8 mouse cellular contexts compared by ENCODE assay signal in genomic region chr11:109439209-109439608, GRCm38 (mm10). TPM values are rescaled to one million over a fixed set of nuclear protein-coding genes. Genes with fewer than 3 reads are reported as not detected.
A peak's percentile ranks its signal among the peaks of the same experiment; 100 is the strongest.
DNase-seq lines count a peak whose midpoint lies in the region; ATAC-seq and TF ChIP-seq lines count a peak whose summit lies in the region.

No protein-coding gene starts in this region.

- no peak for TF ChIP-seq POLR2A in kidney, adult 2 months (IDR thresholded peaks at IDR 0.05; ENCODE audit: low read depth, low read length)

- H3K27me3 ChIP-seq in kidney, adult 2 months (replicated peaks; ENCODE audit: control insufficient read depth, insufficient read depth, low read length): no peaks in the 10 kb centered on the region
- 0 out of 2 replicates have a peak, but pooled peaks cover 3% of the 10 kb centered on the region for H3K27me3 ChIP-seq in embryonic facial prominence, embryonic 11.5 days (ENCODE audit: control insufficient read depth, insufficient read depth, low read length)
- H3K27me3 ChIP-seq in intestine, embryonic 14.5 days (replicated peaks; ENCODE audit: control insufficient read depth, insufficient read depth, low read length): no peaks in the 10 kb centered on the region
- H3K27me3 ChIP-seq in midbrain, postnatal 0 days (ENCODE audit: insufficient read depth, low read length): no peaks in the 10 kb centered on the region

- DNase-seq in kidney, adult 2 months: no peak
- DNase-seq in kidney, postnatal 10 days: no peak
- DNase-seq in embryonic facial prominence, embryonic 11.5 days (ENCODE audit: low spot score): no peak
- DNase-seq in intestine, embryonic 14.5 days (ENCODE audit: low spot score): no peak
- DNase-seq in midbrain, postnatal 0 days (ENCODE audit: low spot score): no peak
- DNase-seq in gastrocnemius, postnatal 14 days: no peak
- no peak for DNase-seq in thymus, postnatal 4 days

- no peak overlapping the region for H3K27ac ChIP-seq in kidney, adult 2 months (ENCODE audit: insufficient read depth, low read depth, low read length)
- no peak overlapping the region for H3K27ac ChIP-seq in embryonic facial prominence, embryonic 11.5 days (replicated peaks; ENCODE audit: low read depth, low read length)
- H3K27ac ChIP-seq in intestine, embryonic 14.5 days (ENCODE audit: low read depth): peak overlapping the region; percentile 3; the same call in 1 of the 2 replicates
- H3K27ac ChIP-seq in midbrain, postnatal 0 days (ENCODE audit: low read depth, low read length): no peak overlapping the region

- H3K4me2 ChIP-seq in embryonic facial prominence, embryonic 11.5 days (ENCODE audit: low read depth, low read length): no peak overlapping the region; the same call in 1 of the 2 replicates
- H3K4me2 ChIP-seq in intestine, embryonic 14.5 days (ENCODE audit: low read length): peak overlapping the region; percentile 70
- peak overlapping the region; percentile 74; the same call in 1 of the 2 replicates for H3K4me2 ChIP-seq in midbrain, postnatal 0 days (ENCODE audit: low read depth, low read length, poor library complexity, severe bottlenecking)

- 28% methylated on average over 5 of the region's 5 CpGs for WGBS in kidney, adult 2 months
- WGBS in embryonic facial prominence, embryonic 11.5 days: 26% methylated on average over 5 of the region's 5 CpGs
- whole genome bisulfite sequencing in intestine, embryonic 14.5 days: 16% methylated on average over 5 of the region's 5 CpGs
- WGBS in midbrain, postnatal 0 days: 13% methylated on average over 5 of the region's 5 CpGs

- intact Hi-C loops in gastrocnemius, postnatal 14 days (cut with DNase I; ENCODE audit: low total_unique reads): no loop called here

- H3K4me3 ChIP-seq in kidney, adult 2 months (ENCODE audit: insufficient read depth, low read depth, low read length): peak overlapping the region; percentile 56; the same call in 1 of the 2 replicates
- H3K4me3 ChIP-seq in embryonic facial prominence, embryonic 11.5 days (ENCODE audit: low read depth, low read length): no peak overlapping the region
- H3K4me3 ChIP-seq in intestine, embryonic 14.5 days (ENCODE audit: low read depth, low read length): no peak overlapping the region
- H3K4me3 ChIP-seq in midbrain, postnatal 0 days (ENCODE audit: low read depth, low read length): no peak overlapping the region

- no peaks in the 10 kb centered on the region for H3K4me1 ChIP-seq in kidney, adult 2 months (ENCODE audit: control insufficient read depth, insufficient read depth, low read length)
- H3K4me1 ChIP-seq in embryonic facial prominence, embryonic 11.5 days (ENCODE audit: control insufficient read depth, insufficient read depth, low read length): peaks cover 6% of the 10 kb centered on the region; the same call in 1 of the 2 replicates
- no peaks in the 10 kb centered on the region for H3K4me1 ChIP-seq in intestine, embryonic 14.5 days (replicated peaks; ENCODE audit: control insufficient read depth, insufficient read depth, low read length)
- H3K4me1 ChIP-seq in midbrain, postnatal 0 days (ENCODE audit: insufficient read depth, low read length): 0 out of 2 replicates have a peak, but pooled peaks cover 2% of the 10 kb centered on the region

- H3K9me3 ChIP-seq in embryonic facial prominence, embryonic 11.5 days (replicated peaks; ENCODE audit: control insufficient read depth, low read length): no peaks in the 10 kb centered on the region
- H3K9me3 ChIP-seq in intestine, embryonic 14.5 days (ENCODE audit: control insufficient read depth, low read length): no peaks in the 10 kb centered on the region
- no peaks in the 10 kb centered on the region for H3K9me3 ChIP-seq in midbrain, postnatal 0 days (ENCODE audit: low read length)

- no peak overlapping the region for H3K9ac ChIP-seq in embryonic facial prominence, embryonic 11.5 days (replicated peaks; ENCODE audit: low read length)
- H3K9ac ChIP-seq in intestine, embryonic 14.5 days (ENCODE audit: low read length): no peak overlapping the region
- peak overlapping the region; percentile 48; the same call in 1 of the 2 replicates for H3K9ac ChIP-seq in midbrain, postnatal 0 days (replicated peaks; ENCODE audit: low read length, poor library complexity, severe bottlenecking)

- H3K36me3 ChIP-seq in kidney, adult 2 months (ENCODE audit: control insufficient read depth, insufficient read depth, low read length): no peaks in the 10 kb centered on the region
- H3K36me3 ChIP-seq in embryonic facial prominence, embryonic 11.5 days (replicated peaks; ENCODE audit: control insufficient read depth, insufficient read depth, low read depth, low read length): no peaks in the 10 kb centered on the region
- peaks cover 41% of the 10 kb centered on the region for H3K36me3 ChIP-seq in intestine, embryonic 14.5 days (ENCODE audit: control insufficient read depth, insufficient read depth, low read length)
- peaks cover 36% of the 10 kb centered on the region for H3K36me3 ChIP-seq in midbrain, postnatal 0 days (ENCODE audit: insufficient read depth, low read length)

- ATAC-seq in embryonic facial prominence, embryonic 11.5 days (replicated peaks; ENCODE audit: insufficient number of reproducible peaks, low FRiP score, low TSS enrichment, low read depth): peak; percentile 52; the same call in 1 of the 2 replicates
- peak; percentile 48; the same call in 1 of the 2 replicates for ATAC-seq in intestine, embryonic 14.5 days (replicated peaks; ENCODE audit: low FRiP score, low TSS enrichment, low read depth)
- ATAC-seq in midbrain, postnatal 0 days (ENCODE audit: low FRiP score): no peak
- ATAC-seq in granulocyte monocyte progenitor cell, adult 5-6 weeks (replicated peaks; ENCODE audit: poor library complexity, severe bottlenecking): no peak

- TF ChIP-seq CTCF in kidney, adult 2 months (conservative IDR thresholded peaks at IDR 0.05; ENCODE audit: insufficient read depth, insufficient read length, low read depth, low read length): no peak
- TF ChIP-seq CTCF in midbrain, postnatal 0 days (IDR thresholded peaks at IDR 0.05): no peak

RNA-seq across cellular contexts. Expression of gene Amz2, which starts 13.5 kb away (rescaled TPM):
- 42.5 and 47.2 TPM in 2 replicates for polyA plus RNA-seq in kidney, adult 2 months (2012; rRNA removed)
- 46.8 and 48.7 TPM in 2 replicates for polyA plus RNA-seq in embryonic facial prominence, embryonic 11.5 days (2014; fragmentation: Nextera tagmentation; extraction: Ambion mirVana)
- 41.8 and 43.0 TPM in 2 replicates for polyA plus RNA-seq in intestine, embryonic 14.5 days (2014; fragmentation: Nextera tagmentation; extraction: Ambion mirVana)
- total RNA-seq in midbrain, postnatal 0 days (2014; rRNA removed): 156 and 182 TPM in 2 replicates
- 39.6 and 40.1 TPM in 2 replicates for polyA plus RNA-seq in midbrain, postnatal 0 days (2015; fragmentation: Nextera tagmentation; extraction: Ambion mirVana)
- 38.0 and 41.1 TPM in 2 replicates for total RNA-seq in granulocyte monocyte progenitor cell, adult 5-6 weeks (2014; fragmentation: Nextera tagmentation)
- 37.5 and 49.5 TPM in 2 replicates for total RNA-seq in granulocyte monocyte progenitor cell, adult 5-6 weeks (2017)
- total RNA-seq in gastrocnemius, postnatal 14 days (2021): 10 to 100 TPM; 40.0 to 46.2 TPM

RNA-seq across cellular contexts. Expression of gene 9930022D16Rik, which starts 25.5 kb away (rescaled TPM):
- polyA plus RNA-seq in kidney, adult 2 months (2012; rRNA removed): not detected in 2 replicates
- not detected in 2 replicates for polyA plus RNA-seq in embryonic facial prominence, embryonic 11.5 days (2014; fragmentation: Nextera tagmentation; extraction: Ambion mirVana)
- not detected in 2 replicates for polyA plus RNA-seq in intestine, embryonic 14.5 days (2014; fragmentation: Nextera tagmentation; extraction: Ambion mirVana)
- total RNA-seq in midbrain, postnatal 0 days (2014; rRNA removed): not detected in 2 replicates
- polyA plus RNA-seq in midbrain, postnatal 0 days (2015; fragmentation: Nextera tagmentation; extraction: Ambion mirVana): not detected in 2 replicates
- not detected in 2 replicates for total RNA-seq in granulocyte monocyte progenitor cell, adult 5-6 weeks (2014; fragmentation: Nextera tagmentation)
- total RNA-seq in granulocyte monocyte progenitor cell, adult 5-6 weeks (2017): not detected in 2 replicates
- not detected for total RNA-seq in gastrocnemius, postnatal 14 days (2021)

RNA-seq across cellular contexts. Expression of gene Arsg, which starts 34.0 kb away (rescaled TPM):
- 20.9 and 24.9 TPM in 2 replicates for polyA plus RNA-seq in kidney, adult 2 months (2012; rRNA removed)
- 1.9 and 3.1 TPM in 2 replicates for polyA plus RNA-seq in embryonic facial prominence, embryonic 11.5 days (2014; fragmentation: Nextera tagmentation; extraction: Ambion mirVana)
- 2.8 and 3.9 TPM in 2 replicates for polyA plus RNA-seq in intestine, embryonic 14.5 days (2014; fragmentation: Nextera tagmentation; extraction: Ambion mirVana)
- total RNA-seq in midbrain, postnatal 0 days (2014; rRNA removed): 6.6 and 6.9 TPM in 2 replicates
- polyA plus RNA-seq in midbrain, postnatal 0 days (2015; fragmentation: Nextera tagmentation; extraction: Ambion mirVana): 5.1 and 6.0 TPM in 2 replicates
- total RNA-seq in granulocyte monocyte progenitor cell, adult 5-6 weeks (2014; fragmentation: Nextera tagmentation): 1.4 and 2.1 TPM in 2 replicates
- total RNA-seq in granulocyte monocyte progenitor cell, adult 5-6 weeks (2017): 1.5 and 1.6 TPM in 2 replicates
- total RNA-seq in gastrocnemius, postnatal 14 days (2021): 1 to 10 TPM; 5.7 to 7.1 TPM

RNA-seq across cellular contexts. Expression of gene Slc16a6, which starts 34.2 kb away (rescaled TPM):
- polyA plus RNA-seq in kidney, adult 2 months (2012; rRNA removed): 1.2 and 2.8 TPM in 2 replicates
- polyA plus RNA-seq in embryonic facial prominence, embryonic 11.5 days (2014; fragmentation: Nextera tagmentation; extraction: Ambion mirVana): 3.3 and 3.7 TPM in 2 replicates
- 7.1 and 7.3 TPM in 2 replicates for polyA plus RNA-seq in intestine, embryonic 14.5 days (2014; fragmentation: Nextera tagmentation; extraction: Ambion mirVana)
- total RNA-seq in midbrain, postnatal 0 days (2014; rRNA removed): 11.5 and 22.1 TPM in 2 replicates
- polyA plus RNA-seq in midbrain, postnatal 0 days (2015; fragmentation: Nextera tagmentation; extraction: Ambion mirVana): 4.8 and 6.3 TPM in 2 replicates
- 41.4 and 42.6 TPM in 2 replicates for total RNA-seq in granulocyte monocyte progenitor cell, adult 5-6 weeks (2014; fragmentation: Nextera tagmentation)
- 14.9 and 16.6 TPM in 2 replicates for total RNA-seq in granulocyte monocyte progenitor cell, adult 5-6 weeks (2017)
- total RNA-seq in gastrocnemius, postnatal 14 days (2021): 10 to 100 TPM; 10.9 to 19.9 TPM

Comparison
In these comparisons a context has a peak if more than half of its experiments do, and no peak if none do; other contexts are left out.
1. ATAC-seq: peak in embryonic facial prominence, embryonic 11.5 days (single experiment) and intestine, embryonic 14.5 days (single experiment); none in midbrain, postnatal 0 days (single experiment) and granulocyte monocyte progenitor cell, adult 5-6 weeks (single experiment).